Mouse (Mus musculus) retina, embryonic 14.5 days (tissue): ENCODE measurements at regions not wholly inside any gene's neighbourhood (a gene's known extent, or its start where the extent isn't known, plus 50 kb on each side); places are given as distances from the start of the nearest gene placed in this dataset.

Experiments
- DNase-seq: peaks from one replicate; pipeline ENCODE4 v3.0.0-alpha.2; 2015; ENCODE audit warnings: low spot score

DNA sequence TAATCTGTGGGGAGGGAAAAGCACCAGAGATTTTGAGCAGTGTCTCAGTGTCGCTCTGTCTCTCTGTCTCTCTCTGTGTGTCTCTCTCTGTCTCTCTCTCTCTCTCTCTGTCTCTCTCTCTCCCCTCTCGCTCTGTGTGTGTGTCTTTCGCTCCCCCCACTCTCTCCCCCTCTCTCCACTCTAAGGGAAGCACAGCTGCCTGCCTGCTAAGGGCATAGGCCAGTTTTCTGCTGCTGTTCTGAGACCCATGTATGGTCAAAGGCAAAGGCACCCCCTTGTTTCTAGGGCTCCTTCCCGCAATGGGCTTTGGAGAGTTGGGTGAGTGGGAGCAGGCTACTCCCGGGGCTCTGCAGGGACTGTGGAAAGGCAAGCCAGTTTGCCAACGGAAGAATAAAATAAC is 192.2 kb downstream of the Lmo4 start:
- DNase-seq = no peak

DNA sequence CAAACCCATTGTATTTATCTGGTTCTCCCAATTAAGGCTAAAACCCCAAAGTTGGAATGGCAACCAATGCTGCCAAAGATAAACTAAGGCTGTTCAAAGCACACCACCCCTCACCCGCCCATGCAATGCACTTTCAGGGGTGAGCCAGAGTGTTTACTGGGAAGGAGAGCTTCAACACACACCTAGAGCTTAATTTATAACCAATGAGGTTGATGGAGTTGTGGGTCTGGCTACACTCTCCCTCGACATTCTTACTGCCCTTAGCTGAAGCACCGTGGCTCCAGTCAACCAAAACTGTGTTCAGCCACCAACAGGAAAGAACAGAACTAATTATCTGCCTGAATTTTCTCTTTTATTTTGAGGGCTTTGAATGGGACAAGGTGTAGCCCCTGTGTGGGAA is 192.8 kb downstream of the Lmo4 start:
- DNase-seq = no peak

DNA sequence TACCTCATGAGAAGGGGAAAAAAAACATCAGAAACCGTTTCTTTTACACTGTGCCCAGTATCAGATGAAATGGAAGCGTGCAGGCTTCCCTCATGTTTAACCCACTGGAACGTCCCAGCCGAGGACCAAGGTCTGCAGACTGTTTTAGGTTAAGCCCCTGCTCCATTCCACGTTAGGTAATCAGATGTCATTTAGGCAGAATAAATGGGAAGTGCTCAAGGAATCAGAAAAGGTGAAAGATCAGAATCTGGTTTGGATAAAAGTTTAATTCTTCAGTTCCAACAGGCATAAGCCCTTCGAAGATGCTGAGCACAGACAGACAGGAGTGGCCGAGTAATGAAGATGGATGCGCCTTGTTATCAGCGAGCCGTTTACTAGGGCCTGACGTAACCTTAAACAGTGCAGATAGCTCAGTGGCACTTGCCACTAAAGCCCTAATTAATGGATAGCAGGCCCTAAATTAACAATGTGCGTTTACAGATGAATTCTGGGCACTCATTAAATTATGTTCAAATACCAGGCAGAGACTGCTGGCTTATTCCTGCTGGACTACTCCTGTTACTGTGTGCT is 193.5 kb downstream of the Lmo4 start:
- DNase-seq = peak; percentile 28

DNA sequence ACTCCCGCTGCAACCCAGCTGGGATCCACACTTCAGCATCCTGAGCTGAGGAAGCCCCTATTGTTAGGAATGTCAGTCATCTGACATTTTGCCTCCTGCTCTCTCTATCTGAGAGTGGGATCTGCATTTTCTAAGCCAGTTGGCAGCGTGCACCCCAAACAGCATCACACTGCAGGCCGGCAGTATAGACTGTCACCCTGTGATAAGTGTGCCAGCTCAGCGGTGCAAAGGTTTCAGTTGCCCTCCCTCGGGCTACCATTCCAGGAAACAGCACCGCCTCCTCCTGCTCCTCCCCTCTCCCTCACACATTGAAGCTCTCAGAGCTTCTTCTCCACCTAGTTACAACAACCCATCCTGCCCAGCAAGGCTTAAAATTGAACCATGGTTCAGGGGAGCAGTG is 194.5 kb downstream of the Lmo4 start:
- DNase-seq = peak; percentile 20

DNA sequence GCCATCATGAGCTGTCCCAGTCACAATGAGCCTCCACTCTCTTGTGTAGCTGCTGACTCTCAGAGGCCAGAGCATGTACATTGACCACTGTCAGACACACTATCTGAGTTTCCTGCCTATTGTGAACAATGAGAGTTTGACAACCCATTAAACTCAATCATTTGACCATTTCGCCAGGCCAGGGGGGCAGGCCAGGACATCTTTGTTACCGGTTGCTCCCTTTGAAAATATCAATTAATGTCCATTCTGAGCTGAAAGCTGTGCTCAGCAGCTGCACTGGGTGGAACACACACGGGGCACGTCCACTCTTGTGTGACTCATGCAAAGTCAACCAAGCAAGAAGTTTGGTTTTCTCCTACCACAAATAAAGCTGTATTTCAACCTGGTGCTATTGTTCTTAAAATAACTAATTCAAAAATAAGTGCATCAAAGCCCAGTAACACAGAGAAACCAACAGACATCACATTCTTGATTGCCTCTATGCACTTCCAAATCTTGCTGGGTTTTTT is 197.9 kb downstream of the Lmo4 start:
- DNase-seq = peak; percentile 66

DNA sequence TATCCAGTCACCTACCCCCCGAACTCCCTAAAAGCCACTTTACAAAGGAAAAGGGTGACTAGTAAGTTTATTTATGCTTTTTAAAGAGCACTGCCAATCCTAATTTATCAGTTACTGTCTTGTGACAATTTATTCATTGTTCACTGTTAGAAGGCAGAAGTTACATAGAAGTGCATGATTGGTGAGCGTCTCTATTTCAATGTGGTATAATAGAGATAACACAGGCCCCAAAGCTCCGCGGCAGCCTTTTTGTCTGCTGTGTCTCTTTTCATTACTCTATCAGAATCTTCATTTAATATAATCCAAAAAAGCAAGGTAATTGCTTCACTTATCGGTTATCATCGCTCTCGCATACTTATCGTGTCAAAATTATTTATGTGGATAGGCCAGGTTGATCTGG is 207.1 kb downstream of the Lmo4 start:
- DNase-seq = no peak

DNA sequence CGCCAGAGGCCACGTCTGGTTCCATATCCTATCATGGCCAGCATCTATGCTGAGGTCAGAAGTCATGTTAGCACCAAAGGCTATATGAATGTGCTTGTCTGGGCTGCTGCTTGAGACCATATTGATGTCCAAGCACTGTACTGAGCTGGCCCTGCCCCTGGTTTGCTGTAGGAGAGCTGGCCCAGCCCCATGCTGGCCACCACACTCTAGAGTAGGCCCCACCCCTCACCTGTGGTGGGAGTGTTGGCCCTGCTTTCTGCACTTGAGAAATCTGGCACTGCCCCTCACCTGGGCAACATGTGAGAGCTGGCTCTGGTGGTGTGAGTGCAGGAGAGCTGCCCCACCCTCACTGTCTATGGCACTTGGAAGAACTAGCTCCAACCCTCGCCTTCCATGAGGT is 210.0 kb downstream of the Lmo4 start:
- DNase-seq = no peak

DNA sequence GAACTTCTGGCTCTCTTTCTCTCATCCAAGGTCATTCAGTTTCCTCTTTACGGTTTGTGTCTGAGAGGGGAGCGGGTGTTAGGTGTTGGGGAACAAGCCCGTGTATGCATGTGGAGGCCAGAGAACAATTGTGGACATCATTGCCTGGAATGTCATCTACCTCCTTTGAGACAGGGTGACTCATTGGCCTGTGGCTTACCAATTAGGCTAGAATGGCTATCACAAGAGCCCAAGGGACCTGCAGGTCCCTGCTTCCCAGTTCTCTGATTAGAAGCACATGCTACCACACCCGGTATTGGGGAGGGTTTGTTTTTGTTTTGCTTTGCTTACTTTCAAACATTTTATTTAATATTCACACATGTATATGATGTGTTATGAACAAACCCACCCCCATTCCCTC is 216.0 kb downstream of the Lmo4 start:
- no peak for DNase-seq

DNA sequence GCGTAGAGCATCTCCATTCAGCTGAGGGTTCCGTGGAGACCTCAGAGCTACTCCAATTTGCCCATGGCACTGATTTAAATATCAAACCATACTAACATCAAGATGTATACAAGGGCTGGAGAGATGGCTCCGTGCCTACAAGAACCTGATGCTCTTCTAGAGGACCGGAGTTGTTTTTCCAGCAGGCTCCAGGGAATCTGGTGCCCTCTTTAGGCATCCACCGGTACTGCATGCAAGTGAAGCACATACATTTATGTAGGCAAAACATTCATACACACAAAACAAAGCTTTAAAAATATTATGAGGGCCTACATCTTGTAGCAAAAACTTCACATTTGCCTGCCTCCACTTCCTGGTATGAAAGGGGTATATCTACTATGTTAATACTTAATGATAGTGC is 217.0 kb downstream of the Lmo4 start:
- DNase-seq = no peak

DNA sequence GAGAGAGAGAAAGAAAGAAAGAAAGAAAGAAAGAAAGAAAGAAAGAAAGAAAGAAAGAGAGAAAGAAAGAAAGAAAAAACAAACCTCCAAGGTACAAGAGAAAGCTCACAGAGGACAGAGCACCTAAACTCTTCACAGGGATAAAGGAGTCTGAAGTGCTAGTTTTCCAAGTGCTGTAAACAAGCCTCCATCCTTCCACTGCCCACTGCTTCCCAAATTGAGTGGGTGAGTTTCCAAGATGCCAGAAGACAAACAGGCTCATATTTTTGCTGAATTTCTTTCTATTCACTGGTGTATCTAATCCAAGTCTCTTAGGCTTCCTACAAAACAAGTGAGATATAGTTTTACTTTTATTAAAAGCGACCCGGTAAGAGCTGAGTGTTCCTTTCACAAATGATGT is 218.2 kb downstream of the Lmo4 start:
- DNase-seq = no peak

DNA sequence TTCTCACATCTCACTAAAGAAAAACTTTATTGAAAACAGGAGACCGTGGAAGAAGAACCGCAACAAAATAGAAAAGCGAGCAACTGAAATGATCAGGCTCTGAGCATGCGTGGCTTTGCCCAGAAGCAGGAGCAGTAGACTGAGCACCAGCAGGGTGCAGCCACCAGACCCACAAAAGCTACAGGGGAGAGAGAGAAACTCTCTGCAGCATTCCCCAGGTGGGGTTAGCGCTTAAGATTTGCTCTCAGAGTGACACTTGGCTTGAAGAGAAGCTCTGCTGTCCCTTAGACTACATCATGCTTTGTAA is 218.9 kb downstream of the Lmo4 start:
- DNase-seq = peak; percentile 53

DNA sequence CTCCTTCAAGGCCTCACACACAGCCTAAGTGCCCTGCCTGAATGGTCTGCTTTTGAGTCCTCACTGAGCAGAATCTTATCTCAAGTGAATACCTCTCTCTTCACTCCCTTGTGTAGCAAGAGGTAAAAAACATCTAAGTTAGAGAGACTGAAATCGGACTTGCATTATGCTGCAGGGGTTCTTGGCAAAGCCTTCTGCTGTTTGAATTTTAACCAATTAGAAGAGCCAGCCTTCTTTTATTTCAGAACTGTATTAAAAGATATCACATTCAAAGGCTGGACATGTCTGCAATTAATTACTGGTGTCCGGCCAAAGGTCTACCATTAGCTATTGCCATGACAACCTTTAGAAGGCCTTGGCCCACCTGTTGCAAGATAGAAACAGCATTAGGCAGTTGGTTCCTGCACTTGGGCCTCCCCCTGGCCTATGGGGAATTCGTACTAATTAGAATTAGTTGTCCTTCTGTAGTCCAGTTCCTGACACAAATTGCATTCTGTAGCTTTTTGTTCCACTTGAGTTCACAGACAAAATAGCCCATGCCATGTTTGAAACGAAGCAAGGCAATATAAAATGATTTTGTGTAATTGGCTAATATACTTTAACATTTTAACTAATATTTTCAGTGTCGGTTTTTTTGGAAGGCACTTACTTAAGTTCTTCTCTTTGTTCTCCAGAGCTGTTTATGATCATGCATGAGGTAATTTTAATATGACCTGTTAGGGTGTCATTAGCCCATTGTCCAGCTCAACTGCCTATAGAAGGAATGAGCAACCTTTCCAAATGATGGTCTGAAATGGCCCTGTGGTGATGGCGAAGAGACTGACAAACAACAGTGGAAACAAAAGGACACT is 219.4 kb downstream of the Lmo4 start:
- DNase-seq = peak; percentile 81

DNA sequence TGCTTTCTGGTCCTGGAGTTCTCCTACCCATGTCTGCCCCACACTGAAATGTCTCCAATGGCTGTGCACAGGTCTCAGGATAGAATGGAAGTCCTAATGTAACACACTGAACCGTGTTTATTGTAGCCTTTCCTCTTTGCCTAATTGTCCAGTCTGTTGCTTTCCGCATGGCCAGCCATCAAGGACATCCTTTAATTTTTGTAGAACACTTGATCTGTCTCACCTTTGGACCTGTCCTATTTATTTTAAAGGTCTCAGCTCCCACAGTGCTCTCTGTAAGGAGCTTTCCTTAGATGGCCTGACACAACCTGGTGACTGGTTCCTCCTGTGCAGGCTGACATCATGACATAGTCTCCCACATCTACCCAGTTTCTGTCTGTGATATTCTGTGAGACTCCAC is 226.3 kb downstream of the Lmo4 start:
- DNase-seq = no peak

DNA sequence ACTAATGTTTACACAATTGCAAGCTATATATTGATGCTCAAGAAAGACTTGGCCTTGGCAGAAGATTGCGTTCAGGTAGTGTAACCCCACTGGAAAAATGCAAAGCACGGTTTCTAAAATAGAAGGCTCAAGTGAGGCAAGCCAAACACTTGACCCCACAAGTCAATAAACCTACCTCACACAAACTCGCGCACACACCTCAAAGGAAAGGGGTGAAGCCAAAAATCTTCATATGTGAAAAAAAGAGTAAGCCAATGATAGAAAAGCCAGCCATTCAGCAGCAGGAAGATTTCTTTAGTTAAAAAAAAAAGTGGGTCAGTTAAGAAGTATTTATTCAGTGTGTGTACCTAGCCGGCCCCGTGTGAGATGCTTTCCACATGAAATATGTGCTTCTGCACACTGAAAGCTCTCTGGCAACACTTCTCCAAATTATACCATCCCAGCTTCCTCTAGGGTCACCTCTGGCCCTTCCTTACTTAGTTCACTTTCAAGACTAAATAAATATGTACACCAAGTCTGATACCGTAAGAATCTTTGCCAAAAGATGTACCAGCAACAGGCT is 227.1 kb downstream of the Lmo4 start:
- DNase-seq = no peak

DNA sequence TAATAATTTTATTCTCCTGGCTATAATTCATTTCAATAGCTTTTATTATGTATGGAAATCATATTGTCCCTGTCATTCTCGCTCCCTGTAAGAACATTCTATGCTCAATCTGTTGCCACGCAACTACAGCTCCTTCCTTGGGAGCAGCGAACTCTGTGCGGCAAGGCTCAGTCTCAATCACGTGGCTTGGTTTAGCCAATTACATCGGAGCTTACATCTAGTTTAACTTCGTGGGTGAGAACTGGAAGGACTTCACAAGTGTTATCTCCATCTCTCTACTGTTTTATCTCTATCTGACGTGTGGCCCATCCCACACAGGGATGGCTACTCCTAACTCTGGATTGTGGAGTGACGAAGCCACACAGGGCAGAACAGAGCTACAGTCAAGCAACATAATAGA is 231.4 kb downstream of the Lmo4 start:
- DNase-seq = no peak

DNA sequence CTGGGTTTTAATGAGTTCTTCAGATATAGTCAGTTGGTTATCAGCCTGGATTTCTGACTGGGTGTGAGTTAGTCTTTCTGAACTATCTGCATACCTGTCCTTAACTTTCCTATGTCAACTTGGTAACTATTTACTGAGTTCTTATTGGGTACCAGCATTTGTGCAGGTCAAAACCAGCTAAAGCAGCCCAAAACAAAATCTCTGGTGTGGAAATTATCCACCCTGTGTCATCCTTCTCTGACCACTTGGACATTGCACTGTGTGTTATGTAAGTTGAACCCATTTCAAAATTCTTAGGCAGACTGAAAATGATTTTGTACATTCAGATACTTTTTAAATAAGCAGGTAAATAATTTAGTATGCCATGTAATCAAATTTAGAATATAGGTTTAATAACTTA is 232.7 kb downstream of the Lmo4 start:
- no peak for DNase-seq

DNA sequence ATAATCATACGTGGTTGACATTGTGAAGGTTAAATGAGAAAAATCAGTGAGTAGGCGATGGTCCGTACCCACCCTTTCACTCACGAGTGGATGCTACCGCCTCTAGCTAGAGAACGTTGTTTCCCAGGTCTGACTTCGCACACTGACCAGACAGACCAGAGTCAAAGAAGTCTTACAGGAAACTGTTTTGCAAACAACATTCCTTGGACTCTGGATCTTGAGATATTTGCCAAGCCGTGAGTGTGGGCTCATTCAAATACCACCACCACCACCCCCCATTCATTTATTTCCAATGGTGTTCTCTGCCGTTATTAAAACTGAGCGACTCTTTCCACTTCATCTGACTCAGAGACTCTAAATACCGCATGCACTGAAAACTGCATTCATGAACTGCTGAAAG is 234.2 kb downstream of the Lmo4 start:
- no peak for DNase-seq

DNA sequence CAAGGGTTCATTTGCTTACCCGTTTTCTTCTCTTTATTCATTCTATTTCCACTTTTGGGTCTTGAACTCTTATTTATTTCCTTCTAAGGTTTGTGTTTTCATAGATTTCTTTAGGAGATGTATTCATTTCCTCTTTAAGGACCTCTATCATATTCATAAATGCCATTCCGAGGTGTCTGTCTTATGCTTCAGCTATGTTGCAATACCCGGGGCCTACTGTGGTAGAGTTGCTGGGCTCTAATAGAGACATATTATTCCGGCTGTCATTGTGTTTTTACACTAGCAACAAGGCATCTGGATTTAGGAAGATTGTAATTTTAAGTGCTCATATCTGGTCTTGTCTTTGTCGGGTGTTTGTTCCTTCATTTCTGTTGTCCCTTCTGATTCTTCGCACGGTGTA is 249.5 kb downstream of the Lmo4 start:
- DNase-seq = no peak

DNA sequence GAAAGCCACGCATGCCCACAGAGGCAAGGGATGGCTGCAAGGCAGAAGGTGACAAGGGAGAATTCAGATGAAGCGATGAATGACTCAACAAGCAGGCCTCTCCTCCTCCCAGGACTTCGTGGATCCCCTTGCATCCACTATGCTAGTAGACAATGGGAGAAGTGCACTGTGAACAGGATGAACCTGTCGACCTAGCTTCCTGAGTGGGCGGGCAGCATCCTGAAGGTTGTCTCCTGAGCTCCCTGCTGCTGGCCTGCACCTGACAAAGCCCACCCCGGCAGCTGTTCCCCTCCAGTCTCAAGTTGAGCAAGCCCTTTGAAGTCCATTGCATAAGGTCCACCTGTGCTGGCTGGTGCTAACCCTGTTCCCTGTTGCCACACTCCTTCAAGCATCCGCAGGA is 250.2 kb downstream of the Lmo4 start:
- no peak for DNase-seq

DNA sequence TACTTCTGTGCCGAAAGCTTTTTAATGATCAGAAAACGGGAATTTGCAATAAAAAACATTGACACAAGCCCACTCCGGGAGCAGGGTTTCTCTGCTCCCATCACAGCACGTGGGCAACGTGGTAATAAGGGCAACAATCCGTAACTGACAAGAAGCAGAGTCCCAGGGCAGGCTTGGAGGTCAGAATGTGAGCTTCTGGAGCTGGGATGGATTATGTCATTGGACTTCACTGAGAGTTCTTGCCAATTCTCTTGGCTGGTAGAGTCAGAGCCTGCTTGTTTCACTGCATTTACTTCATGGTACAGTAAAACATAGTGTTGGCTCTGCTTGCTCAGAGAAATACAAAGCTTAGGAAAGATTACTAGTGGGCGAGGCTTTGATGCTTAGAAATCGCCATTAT is 252.7 kb downstream of the Lmo4 start:
- no peak for DNase-seq

DNA sequence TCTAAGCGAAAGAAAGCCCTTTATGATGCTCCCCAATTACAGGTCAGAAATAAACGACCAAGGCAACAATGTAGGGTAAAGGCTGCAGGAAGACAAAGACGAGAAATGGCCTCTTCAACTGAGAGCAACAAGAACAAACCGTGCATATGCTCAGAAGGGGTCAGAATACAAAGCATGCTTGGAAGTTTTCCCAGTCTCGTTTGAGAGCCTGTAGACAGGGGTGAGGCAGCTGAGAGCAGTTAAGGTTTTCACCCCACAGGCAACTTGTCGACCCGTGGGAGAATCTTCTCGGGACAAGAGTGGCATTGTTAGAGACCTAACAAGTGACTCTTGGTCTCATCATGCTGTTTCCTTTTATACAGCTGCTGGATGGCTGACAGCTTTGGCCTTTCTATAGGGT is 255.4 kb downstream of the Lmo4 start:
- no peak for DNase-seq

DNA sequence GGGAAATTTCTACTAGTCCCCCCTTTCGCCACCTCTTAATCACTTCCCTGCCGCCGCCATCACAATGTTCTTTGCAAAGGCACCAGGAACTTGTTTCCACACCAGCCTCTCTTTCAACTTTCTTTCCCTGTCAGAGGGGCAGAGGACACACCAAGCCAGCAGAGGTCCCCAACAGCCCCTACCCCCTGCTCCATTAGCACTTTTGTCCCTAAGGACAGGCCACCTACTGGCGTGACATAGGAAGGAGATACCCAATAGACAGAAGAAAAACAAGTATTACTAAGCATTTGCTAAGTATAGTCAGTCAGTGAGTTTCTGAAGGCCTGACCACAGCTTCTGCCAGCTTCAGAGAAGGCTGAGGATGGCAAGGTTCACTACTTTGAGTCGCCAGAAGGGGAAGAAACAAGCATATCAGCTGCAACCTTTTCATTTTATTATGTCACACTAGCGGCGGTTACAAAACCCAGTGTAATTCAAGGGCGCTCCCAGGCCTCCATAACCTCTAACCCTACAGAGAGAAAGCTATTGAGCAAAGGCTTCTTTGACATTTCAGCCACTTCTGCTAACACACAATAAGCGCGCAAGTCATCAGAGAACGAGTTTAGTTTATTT is 255.9 kb downstream of the Lmo4 start:
- DNase-seq = no peak

DNA sequence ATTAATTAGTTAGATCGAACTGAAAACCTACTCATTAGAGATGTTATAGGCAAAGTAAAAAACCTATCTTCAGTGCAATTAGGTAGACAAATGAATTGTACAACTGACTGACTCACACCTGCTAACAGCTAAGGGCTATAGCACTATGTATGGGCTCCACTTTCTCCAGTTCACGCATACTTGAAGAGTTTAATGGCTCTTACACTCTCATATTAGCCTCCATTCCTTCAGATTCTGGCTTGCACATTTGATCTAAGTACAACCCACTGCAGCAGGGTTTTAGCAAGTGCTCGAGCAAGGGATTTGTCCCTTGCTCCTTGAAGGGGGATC is 257.1 kb downstream of the Lmo4 start:
- DNase-seq = no peak
